Mouse (Mus musculus) G1E (cell line): ENCODE data around the gene Gpr107. TPM values are rescaled to one million over a fixed set of nuclear protein-coding genes. Genes with fewer than 3 reads are reported as not detected.

ENCODE experiments used
- ATAC-seq: 2 replicates; pipeline ENCODE4 v1.8.0; 2016; ENCODE audit warnings: mild to moderate bottlenecking; ENCODE audit not compliant: insufficient number of reproducible peaks, poor library complexity, low FRiP score, severe bottlenecking; ENCODE audit errors: extremely low read depth
- DNase-seq: peaks from one replicate; pipeline ENCODE4 v3.0.0; 2012; ENCODE audit warnings: low spot score
- H3K27me3 ChIP-seq: 2 replicates; pipeline ENCODE4 v1.6.1; 2012; ENCODE audit warnings: mild to moderate bottlenecking, low read length, inconsistent platforms; ENCODE audit not compliant: insufficient read depth
- H3K36me3 ChIP-seq: replicated peaks from 2 replicates; pipeline ENCODE3; 2012; ENCODE audit warnings: mild to moderate bottlenecking, inconsistent platforms
- H3K4me1 ChIP-seq: 2 replicates; pipeline ENCODE4 v1.6.1; 2012; ENCODE audit warnings: low read depth, low read length, inconsistent platforms, mixed read lengths; ENCODE audit not compliant: insufficient read depth
- H3K4me3 ChIP-seq: 2 replicates; pipeline ENCODE4 v1.5.1; 2012; ENCODE audit warnings: low read depth, mild to moderate bottlenecking, inconsistent platforms, low read length, moderate library complexity, mixed read lengths
- H3K9me3 ChIP-seq: replicated peaks from 2 replicates; pipeline ENCODE4 v1.6.1; 2012; ENCODE audit warnings: inconsistent platforms
- CTCF ChIP-seq: IDR thresholded peaks from 2 replicates; pipeline ENCODE4 v1.5.1; 2012; ENCODE audit warnings: low read depth, low read length, inconsistent platforms, mixed read lengths
- GATA1 ChIP-seq: IDR thresholded peaks from 2 replicates; pipeline ENCODE4 v1.6.1; 2012; ENCODE audit warnings: borderline replicate concordance, low read length, inconsistent platforms, mixed read lengths
- GATA2 ChIP-seq: IDR thresholded peaks from 2 replicates; pipeline ENCODE4 v1.6.1; 2012; ENCODE audit warnings: low read depth, low read length, inconsistent platforms, borderline replicate concordance
- POLR2AphosphoS5 ChIP-seq: IDR thresholded peaks from 2 replicates; pipeline ENCODE4 v1.6.1; 2012; ENCODE audit warnings: low read depth, low read length, inconsistent platforms; ENCODE audit not compliant: insufficient replicate concordance
- TAL1 ChIP-seq: conservative IDR thresholded peaks from 2 replicates; pipeline ENCODE4 v1.6.1; 2012; ENCODE audit warnings: low read depth, low read length, inconsistent platforms, mixed read lengths
- polyA plus RNA-seq: library from polyadenylated mRNA; stranded (reverse); fragments of >175 nt; gene quantifications from 2 replicates; pipeline ENCODE4 v1.2.3, GENCODE M21; 2012
- total RNA-seq, 2 experiments: library from RNA; stranded (forward) in 1 of 2; stranded (reverse) in 1 of 2; fragments of 200-1000 nt in 1 of 2; fragments of >200 nt in 1 of 2; fragmentation: Nextera tagmentation in 1 of 2; gene quantifications; 2 replicates each; pipeline ENCODE4 v1.2.3; 2014 to 2017

Gene Gpr107
- total RNA-seq (2014; fragmentation: Nextera tagmentation) (50.5 and 74.9 TPM in 2 replicates), total RNA-seq (2017) (30.4 and 37.2 TPM in 2 replicates), polyA plus RNA-seq (6.7 and 8.2 TPM in 2 replicates)

DNA sequence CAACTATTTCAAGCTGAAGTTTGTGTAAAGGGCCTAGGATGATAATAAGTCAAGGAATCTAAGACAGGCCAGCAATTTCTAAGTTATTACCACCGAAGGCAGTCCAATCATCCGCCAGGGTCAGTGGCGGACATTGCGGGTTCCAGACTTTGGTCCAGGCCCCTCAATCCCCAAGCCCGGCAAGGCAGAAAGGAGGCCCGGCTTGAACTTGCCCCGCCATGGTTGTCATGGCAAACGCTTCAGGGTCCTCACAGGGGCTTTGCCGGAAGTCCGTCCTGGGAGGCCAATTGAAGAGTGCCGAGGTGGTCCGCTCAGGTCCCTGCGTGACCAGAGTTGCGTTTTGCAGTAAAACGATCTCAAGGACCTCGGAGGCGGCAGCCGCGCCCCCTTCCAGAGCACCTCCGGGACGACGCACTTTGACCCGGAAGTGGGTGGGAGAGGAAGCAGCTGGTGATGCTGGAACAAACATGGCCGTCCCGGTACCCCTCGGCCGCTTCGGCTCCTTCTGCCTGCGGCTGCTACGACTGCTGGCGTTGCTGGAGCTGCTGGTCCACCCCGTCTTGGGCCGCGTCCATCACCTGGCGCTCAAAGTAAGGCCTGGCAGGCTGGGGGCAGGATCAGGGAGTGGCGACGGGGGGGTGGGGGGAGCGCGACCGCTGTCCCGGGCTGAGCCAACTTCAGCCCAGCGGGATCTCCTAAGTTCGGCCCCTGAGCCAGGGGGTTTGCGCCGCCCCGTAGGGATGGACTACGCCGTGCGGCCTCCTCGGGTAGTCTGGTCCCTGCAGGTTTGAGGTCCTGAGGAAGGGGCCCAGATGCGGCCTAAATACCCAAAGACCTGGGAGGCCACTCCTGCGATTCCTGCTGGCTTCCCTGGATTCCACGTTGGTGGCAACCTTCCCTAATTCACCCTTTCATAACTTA, at the start of gene Gpr107:
Gpr107 (plus strand) TSS at position 425 of the 921 bp plus-strand sequence.
- peak within 1 kb of the TSS; percentile 97 for H3K4me3 ChIP-seq
- H3K4me1 ChIP-seq = peaks cover 46% of the 10 kb centered on the region
- no peaks in the 10 kb centered on the region for H3K9me3 ChIP-seq
- H3K27me3 ChIP-seq = no peaks in the 10 kb centered on the region
- TF ChIP-seq GATA1 (no peak), CTCF (no peak), TAL1 (no peak), POLR2AphosphoS5 (no peak), GATA2 (no peak)
- DNase-seq (peak; percentile 92), ATAC-seq (peak; percentile 66; the same call in 1 of the 2 replicates)
- peaks cover 43% of the 10 kb centered on the region for H3K36me3 ChIP-seq

DNA sequence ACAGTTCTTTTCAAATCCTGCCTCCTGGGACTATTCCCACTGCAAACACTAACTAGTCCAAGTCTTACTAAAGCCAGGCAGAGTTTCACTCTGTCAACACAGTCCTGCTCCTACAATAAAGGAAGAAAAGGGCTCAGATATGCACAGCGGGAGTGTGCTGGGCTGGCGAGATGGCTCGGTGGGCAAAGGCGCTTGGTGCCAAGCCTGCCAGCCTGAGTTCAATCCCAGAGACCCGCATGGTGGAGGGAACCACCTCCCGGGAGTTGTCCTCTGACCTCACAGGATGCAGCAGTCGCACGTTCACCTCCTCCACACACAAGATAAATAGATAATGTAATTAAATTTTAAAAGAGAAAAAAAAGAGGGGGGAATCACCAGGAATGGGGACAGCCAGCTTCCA, 48.8 kb upstream of the Gpr107 start:
- Histone ChIP-seq H3K4me1 (peaks cover 16% of the 10 kb centered on the region), H3K4me3 (no peak overlapping the region), H3K27me3 (no peaks in the 10 kb centered on the region; the same call in 1 of the 2 replicates), H3K9me3 (peaks cover 5% of the 10 kb centered on the region), H3K36me3 (peaks cover 86% of the 10 kb centered on the region)
- TF ChIP-seq GATA1 (no peak), GATA2 (no peak), CTCF (no peak), TAL1 (no peak), POLR2AphosphoS5 (no peak)
- DNase-seq = no peak
- no peak for ATAC-seq

DNA sequence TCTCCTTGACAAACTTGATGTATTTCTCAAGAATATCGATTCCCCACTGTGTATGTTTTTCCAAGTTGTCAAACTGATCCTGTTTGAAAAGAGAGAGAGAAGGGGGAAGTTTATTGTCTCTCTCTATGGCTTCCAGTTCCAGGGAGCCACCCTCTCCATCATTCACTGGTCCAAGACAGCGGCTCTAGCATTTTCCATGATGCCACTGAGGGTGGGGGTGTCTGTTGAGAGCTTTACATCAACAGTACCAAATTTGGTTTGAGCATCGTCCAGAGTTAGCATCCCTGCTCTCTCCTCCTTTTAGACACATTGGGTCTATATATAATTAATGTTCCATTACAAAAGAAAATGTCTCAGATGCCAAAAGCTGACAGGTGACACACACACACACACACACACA, 46.8 kb upstream of the Gpr107 start:
- Histone ChIP-seq H3K36me3 (peaks cover 84% of the 10 kb centered on the region), H3K27me3 (no peaks in the 10 kb centered on the region; the same call in 1 of the 2 replicates), H3K4me1 (peaks cover 30% of the 10 kb centered on the region), H3K9me3 (peaks cover 2% of the 10 kb centered on the region; the same call in 1 of the 2 replicates), H3K4me3 (no peak overlapping the region)
- no peak for ATAC-seq
- DNase-seq = no peak
- no peak for TF ChIP-seq POLR2AphosphoS5
- TF ChIP-seq GATA2 = no peak
- no peak for TF ChIP-seq TAL1
- TF ChIP-seq GATA1 = no peak
- no peak for TF ChIP-seq CTCF

DNA sequence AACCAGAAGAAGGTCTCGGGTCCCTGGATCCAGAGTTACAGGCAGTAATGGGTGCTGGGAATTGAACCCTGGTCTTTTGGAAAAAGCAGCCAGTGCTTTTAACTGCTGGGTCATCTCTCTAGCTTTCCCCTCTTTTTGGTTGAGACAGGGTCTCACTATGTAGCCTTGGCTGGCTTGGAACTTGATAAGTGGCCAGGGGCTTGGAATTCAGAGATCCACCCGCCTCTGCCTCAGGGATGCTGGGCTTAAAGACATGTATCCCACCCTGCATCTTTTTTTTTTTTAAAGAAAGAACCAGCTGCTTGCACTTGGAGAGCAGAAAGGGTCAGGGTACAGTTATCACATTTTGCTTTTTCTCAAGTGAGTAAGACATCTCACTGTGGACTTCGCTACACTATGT, 46.1 kb upstream of the Gpr107 start:
- no peaks in the 10 kb centered on the region; the same call in 1 of the 2 replicates for H3K27me3 ChIP-seq
- no peak for ATAC-seq
- H3K4me1 ChIP-seq = peaks cover 36% of the 10 kb centered on the region
- TF ChIP-seq POLR2AphosphoS5 (no peak), GATA2 (no peak), CTCF (no peak), GATA1 (no peak), TAL1 (no peak)
- no peak for DNase-seq
- no peak overlapping the region for H3K4me3 ChIP-seq
- H3K9me3 ChIP-seq = no peaks in the 10 kb centered on the region
- peaks cover 84% of the 10 kb centered on the region for H3K36me3 ChIP-seq

GRCm38 (mm10) chr2:31106621-31107320, 45.3 kb upstream of the Gpr107 start:
- no peak for ATAC-seq

DNA sequence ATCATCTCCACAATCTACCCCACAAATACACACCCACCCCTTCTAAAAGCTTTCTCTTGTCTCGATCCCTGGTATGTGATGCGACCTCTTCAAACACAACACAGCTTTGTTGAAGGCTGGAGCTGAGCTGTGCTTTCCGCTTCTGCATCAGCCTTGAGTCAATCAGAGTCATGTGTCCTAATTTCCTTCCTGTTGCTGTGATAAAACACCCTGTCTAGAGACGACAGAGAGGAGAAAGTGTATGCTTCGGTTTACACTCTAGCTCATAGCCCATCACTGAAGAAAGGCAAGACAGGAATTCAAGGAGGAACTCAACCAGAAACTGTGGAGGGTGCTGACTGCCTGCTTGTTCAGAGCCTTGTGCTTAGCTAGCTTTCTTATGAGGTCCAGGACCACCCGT, 43.9 kb upstream of the Gpr107 start:
- no peak overlapping the region for H3K4me3 ChIP-seq
- peaks cover 76% of the 10 kb centered on the region for H3K36me3 ChIP-seq
- ATAC-seq = no peak

More at GRCm38 (mm10) chr2:31106621-31107320, 45.3 kb upstream of the Gpr107 start:
- Histone ChIP-seq H3K27me3 (no peaks in the 10 kb centered on the region; the same call in 1 of the 2 replicates), H3K4me3 (no peak overlapping the region), H3K9me3 (no peaks in the 10 kb centered on the region), H3K4me1 (peaks cover 41% of the 10 kb centered on the region), H3K36me3 (peaks cover 82% of the 10 kb centered on the region)
- no peak for TF ChIP-seq TAL1
- TF ChIP-seq GATA2 = no peak
- TF ChIP-seq CTCF = no peak
- TF ChIP-seq POLR2AphosphoS5 = no peak
- DNase-seq = no peak

More for the DNA sequence above, 43.9 kb upstream of the Gpr107 start:
- DNase-seq = no peak
- no peaks in the 10 kb centered on the region for H3K9me3 ChIP-seq
- peaks cover 41% of the 10 kb centered on the region for H3K4me1 ChIP-seq
- TF ChIP-seq CTCF (no peak), POLR2AphosphoS5 (no peak), GATA2 (no peak), TAL1 (no peak), GATA1 (no peak)
- no peaks in the 10 kb centered on the region; the same call in 1 of the 2 replicates for H3K27me3 ChIP-seq
